Mouse (Mus musculus): Measurements from ENCODE around the gene Ggnbp2. TPM values are rescaled to one million over a fixed set of nuclear protein-coding genes. Genes with fewer than 3 reads are reported as not detected.

Ggnbp2 gene
- polyA plus RNA-seq (2014; fragmentation: Illumina TruSeq; extraction: RNeasy Lipid Tissue Mini Kit (QIAGEN cat#74804); ENCODE audit: low read depth, low replicate concordance) = 963 TPM

DNA sequence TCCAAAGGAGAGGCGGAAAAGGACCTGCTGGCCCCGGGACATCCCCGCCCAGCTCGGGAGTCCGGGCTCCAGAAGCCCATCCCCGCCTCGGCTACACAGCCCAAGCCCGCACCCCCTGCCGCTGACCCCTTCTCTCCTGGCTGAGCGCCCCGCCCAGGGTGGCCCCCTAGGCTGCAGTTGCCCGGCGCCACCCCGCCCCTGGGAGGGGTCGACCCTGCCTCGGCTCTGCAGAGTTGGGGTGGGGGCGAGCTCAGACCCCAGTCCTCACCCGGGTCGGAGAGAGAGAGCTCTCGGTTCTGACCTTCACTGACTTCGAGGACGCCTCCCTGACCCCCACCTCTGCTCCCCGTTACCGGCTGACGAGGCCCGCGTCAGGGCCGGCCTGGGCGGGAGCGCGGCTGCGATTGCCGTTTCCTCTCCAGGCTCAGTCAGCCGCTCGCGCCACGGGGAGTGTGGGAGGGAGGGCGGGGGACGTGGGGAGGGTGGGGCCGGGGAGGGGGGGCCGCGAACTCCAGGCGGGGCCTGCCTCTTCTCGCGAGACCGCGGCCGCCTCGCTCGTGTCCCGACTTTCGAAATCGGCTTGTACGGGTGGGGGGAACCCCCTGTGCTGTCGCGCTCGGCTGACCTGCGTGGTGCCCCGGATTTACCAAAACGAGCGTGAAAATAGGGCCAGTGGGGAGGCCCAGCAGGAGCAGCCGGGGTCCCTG lies at the start of gene Ggnbp2:
TSS of gene Ggnbp2 (minus strand) at position 481 of the 707 bp plus-strand sequence.

DNA sequence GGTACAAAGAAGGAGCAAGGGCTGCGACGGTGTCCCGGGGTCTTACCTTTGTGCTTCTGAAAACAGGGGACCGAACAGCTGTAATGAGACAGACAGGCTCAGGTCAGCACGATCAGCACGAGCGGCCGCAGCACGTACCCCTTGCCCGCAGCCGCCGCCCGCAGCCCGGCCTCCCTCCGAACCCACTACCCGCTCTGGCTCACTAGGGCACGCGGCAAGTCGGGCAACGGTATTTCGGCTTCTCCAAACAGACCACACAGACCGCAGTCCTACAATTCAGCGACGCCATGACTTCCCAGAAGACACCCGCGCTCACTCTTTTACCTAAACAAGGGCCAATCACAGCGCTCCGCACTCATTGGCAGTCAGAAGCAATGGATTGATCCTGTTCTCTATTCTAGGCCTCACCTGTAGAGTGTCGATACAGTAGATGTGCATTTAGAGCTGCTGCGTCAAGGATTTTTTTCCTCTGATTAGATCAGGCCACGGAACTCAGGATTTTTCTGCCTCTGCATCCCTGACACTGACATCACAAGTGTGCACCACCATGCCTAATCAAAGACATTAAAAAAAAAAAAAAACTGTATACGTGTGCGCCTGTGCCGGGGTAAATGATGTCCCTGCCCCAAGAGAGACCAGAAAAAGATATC lies 45.6 kb upstream of the Ggnbp2 start, which contains the start of gene Znhit3:
TSS of gene Znhit3 (minus strand) at position 314 of the 650 bp plus-strand sequence.

DNA sequence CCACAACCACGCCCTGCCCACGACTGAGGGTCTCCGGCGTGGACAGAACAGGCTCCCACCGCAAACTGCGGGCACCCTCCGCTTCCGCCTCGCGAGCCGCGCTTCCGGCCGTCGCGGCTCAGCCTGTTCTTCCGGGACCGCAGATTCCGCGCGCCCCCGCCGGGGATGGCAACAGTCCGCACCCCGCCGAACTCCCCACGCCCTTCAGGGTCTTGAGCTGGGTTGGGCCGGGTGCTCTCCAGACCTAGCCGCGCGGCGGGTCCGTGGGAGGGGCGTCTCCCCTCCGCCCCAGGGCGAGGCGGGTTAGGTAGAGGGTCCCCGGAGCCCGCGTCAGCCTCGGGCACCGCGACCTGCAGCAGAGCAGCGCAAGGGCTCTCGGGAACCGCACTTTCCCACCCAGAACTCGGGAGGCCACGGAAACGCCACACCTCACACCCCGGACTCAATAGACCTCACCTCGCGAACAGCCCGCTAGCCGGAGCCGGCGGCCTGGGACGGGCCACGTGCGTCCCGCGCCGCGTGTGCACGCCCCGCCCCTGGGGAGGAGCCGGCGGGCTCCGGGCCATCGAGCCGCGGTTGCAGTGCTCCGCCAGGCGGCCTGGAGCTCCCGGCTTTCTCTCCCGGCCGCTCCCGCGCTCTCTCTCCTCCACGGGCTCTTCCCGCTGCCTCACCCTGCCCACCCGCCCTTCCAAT lies 9.3 kb upstream of the Ggnbp2 start, which contains the start of the genes Myo19 and Pigw:
TSS of gene Myo19 (plus strand) at position 377 of the 693 bp plus-strand sequence.
TSS of gene Pigw (minus strand) at position 514 of the 693 bp plus-strand sequence.

DNA sequence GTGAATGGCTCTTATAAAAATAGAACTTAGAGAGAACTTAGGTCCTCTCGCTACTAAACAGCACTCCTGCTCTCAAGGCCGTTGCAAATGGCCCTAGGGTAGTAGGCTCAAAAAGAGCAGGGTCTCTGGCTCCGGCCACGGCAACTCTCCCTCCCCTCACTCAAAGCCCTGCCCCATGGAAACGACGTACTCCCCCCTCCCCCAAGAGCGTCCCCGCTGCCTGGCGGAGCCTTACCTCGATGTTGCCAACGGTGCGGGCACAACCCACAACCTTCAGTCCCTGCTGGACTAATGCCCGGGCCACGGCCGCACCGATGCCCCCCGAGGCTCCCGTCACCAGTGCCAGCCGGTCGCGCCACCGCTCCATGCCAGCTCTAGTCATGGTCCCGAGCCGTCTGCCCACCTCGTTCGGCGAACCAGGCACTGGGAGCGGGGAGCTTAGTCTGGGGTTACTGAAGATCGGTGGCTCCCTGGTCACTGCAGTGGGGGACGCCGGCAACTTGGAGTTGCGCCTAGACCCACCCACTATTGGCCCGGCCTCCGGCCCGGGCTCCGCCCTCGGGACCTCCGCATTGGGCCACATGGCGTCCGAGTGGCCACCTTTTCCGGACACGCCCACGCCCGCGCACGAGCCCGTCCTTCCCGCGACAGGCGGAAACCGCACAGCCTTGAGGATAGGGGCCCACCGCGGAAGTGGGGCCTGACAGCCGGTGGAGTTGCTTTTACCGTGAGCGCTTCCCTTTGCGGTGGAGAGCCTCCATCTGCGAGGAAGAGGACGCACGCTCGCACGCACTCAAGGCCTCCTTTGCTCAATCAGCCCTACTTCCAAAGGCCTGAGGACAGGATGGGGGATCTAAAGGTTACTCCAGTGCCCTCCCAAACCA lies 41.9 kb downstream of the Ggnbp2 start, which contains the start of gene Dhrs11:
TSS of gene Dhrs11 (minus strand) at position 479 of the 884 bp plus-strand sequence.

GRCm38 (mm10) chr11:84818961-84819692 lies 51.5 kb downstream of the Ggnbp2 start, which contains the start of gene Mrm1:
Mrm1 (minus strand) TSS chr11:84819515.

Other genes with a start within 250 kb of the Ggnbp2 start
- 1.8 TPM for gene Mrm1, start 51.3 kb downstream of the Ggnbp2 start, polyA plus RNA-seq (2014; fragmentation: Illumina TruSeq; extraction: RNeasy Lipid Tissue Mini Kit (QIAGEN cat#74804); ENCODE audit: low read depth, low replicate concordance)
- 6.0 TPM for gene Dhrs11, start 41.8 kb downstream of the Ggnbp2 start, polyA plus RNA-seq (2014; fragmentation: Illumina TruSeq; extraction: RNeasy Lipid Tissue Mini Kit (QIAGEN cat#74804); ENCODE audit: low read depth, low replicate concordance)
- gene Myo19, start 9.3 kb upstream of the Ggnbp2 start, polyA plus RNA-seq (2014; fragmentation: Illumina TruSeq; extraction: RNeasy Lipid Tissue Mini Kit (QIAGEN cat#74804); ENCODE audit: low read depth, low replicate concordance) = 6.7 TPM
- gene Pigw, start 9.5 kb upstream of the Ggnbp2 start, polyA plus RNA-seq (2014; fragmentation: Illumina TruSeq; extraction: RNeasy Lipid Tissue Mini Kit (QIAGEN cat#74804); ENCODE audit: low read depth, low replicate concordance) = 7.4 TPM
- gene Znhit3, start 45.5 kb upstream of the Ggnbp2 start, polyA plus RNA-seq (2014; fragmentation: Illumina TruSeq; extraction: RNeasy Lipid Tissue Mini Kit (QIAGEN cat#74804); ENCODE audit: low read depth, low replicate concordance) = 45.5 TPM
- gene Car4, start 87.0 kb upstream of the Ggnbp2 start, polyA plus RNA-seq (2014; fragmentation: Illumina TruSeq; extraction: RNeasy Lipid Tissue Mini Kit (QIAGEN cat#74804); ENCODE audit: low read depth, low replicate concordance) = 1.8 TPM